Mouse (Mus musculus): ENCODE measurements at regions not wholly inside any gene's neighbourhood (a gene's known extent, or its start where the extent isn't known, plus 50 kb on each side); places are given as distances from the start of the nearest gene placed in this dataset.

DNA sequence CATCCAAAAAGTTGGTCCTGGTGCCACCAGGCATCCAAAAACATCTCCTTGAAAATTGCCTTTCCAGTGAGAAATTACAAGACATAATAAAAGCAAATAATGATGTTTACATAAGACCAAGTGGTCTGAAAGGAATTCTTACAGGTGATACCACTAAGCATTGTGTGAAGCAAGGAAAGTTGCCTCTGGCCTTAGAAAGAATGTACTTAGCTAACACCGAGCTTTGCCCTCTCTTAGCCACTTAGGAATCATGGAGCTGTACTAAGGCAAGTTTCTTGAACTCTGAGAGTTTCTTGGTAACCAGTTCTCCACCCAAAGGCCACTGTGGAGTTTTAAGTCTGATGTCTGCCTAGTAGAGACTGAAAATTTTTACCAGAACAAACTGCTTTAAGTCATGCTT is 359.4 kb upstream of the Cdh11 start:
- DNase-seq (ENCODE audit: low read depth, low spot score): no peak

DNA sequence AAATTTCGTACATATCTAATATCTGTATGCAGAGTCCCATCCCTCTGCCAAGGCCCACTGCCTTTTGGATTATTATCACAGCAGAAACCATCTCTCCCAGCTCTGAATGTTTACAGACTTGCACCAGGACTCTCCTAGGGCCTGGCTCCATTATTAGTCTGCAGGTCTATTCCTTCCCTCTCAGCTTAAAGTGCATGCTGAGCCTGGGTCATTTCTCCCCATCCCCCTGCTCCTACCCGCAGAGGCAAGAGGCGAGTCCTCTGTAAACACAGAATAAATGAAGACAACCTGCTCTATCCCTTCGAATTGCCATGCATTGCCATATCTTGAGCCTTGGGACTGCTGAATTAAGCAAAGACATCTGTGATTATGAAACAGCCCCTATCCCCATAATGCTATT is 362.6 kb upstream of the Cdh11 start:
- no peak for DNase-seq (ENCODE audit: low read depth, low spot score)

DNA sequence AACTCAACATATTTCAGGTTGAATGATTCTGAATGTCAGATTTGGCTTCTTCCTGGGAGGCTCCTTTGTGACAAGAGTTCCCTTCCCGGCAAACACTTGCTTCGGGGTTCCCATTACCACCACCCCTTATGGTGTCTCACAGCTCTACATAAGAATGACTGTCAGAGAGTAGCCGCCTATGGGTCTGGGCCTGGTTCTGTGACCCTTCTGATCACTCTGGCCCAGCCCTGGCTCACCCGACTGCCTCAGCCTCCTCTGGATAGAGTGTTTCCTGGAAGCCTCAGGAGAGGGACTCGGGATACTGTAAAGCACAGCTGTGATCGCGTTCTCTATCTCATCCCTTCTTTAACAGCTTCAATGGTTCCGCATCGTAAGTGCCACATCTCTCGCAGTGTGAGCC is 363.0 kb upstream of the Cdh11 start:
- DNase-seq (ENCODE audit: low read depth, low spot score): no peak

DNA sequence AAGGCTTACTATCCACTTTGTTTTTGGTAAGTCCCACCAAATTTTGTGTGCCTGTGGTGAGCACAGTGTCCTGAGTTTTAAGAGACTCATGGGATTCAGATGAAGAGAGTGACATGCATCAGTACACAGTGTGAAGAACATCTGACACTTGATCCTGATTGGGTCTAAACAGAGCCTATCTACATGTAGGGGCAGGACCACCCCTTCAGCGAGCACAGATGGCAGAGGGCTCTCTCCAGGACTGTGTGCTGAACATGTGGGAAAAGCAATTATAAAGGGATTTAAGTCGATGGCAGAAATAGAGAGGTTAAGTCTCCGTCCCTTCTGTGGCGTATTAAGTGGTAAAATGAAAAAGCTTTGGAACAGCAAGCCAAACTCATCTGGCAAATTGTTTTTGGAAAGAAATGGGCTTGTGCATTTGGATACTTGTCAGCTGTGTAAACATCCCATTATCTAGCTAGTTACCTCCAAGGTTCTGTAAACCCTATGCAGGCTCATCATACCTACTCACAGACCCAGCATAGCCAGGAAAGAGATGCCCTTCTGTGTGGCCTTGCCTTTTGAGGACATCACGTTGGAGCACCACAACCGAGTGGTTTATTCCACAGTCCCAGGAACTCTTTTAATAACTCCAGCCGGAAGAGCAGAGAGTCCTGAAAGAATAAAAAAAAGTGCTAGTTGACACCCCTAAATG is 381.3 kb upstream of the Cdh11 start:
- no peak for DNase-seq (ENCODE audit: low read depth, low spot score)

DNA sequence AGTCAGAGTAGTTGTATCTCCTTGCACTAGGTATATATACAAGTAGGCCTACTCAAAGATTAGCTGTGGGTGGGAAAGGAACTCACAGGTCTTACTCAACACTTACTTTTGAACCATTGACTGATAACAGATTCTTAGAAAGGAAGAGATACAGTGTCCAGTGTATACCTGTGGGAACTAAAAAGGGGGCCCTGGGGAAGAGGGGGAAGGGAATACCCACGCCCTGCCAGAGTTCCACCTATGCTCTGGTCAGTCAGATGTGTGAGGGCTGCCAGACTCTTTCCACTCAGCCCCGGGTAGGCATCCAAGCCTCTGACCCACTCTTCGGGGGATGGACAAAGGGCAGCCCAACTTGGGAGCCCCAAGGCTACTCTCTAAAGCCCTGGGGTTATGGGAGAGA is 387.9 kb upstream of the Cdh11 start:
- no peak for DNase-seq (ENCODE audit: low read depth, low spot score)

DNA sequence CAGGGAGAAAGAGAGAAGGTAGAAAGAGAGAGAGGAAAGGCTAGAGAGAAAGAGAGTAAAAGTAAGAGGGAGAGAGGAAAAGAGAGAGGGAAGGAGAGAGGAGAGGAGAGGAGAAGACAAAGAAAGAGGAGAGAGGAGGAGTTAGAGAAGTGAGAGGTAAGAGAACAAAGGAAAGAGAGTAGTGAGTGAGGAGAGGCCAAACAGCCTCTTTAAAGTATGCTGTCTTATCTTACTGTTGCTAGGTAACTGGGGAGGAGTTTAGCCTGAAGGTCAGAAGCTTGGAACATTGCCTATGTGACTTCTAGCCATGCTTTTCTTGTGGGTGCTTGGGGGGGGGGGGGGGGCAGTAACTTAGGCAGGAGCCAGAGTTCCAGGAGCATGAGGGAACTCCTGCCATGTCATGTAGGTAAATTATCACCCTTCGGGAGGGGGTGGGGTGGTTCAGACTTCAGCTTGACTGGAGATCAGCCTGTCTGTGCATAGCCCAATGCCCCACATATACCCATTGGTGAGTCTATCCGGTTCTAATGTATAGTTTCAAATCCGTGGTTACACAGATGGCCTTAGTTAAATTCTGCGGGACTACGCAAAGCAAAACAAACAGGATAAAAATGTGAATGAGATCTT is 388.5 kb upstream of the Cdh11 start:
- no peak for DNase-seq (ENCODE audit: low read depth, low spot score)

DNA sequence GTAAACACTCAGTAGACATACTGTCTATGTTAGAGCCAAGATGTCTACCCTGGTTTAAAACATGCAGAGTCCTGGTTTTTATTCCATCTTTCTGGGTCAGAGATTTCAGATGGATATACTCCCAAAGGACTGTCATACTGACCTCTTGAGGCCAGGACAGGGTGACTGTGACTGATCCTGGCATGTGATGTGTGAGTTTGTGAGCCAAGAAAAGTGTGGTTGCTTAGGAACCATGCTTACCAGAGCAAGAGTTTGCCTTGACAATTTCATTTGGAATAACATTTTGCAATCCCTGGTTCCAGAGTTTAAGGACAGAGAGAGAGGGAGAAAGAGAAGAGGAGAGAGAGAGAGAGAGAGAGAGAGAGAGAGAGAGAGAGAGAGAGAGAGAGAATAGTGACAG is 395.2 kb upstream of the Cdh11 start:
- DNase-seq (ENCODE audit: low read depth, low spot score): no peak

DNA sequence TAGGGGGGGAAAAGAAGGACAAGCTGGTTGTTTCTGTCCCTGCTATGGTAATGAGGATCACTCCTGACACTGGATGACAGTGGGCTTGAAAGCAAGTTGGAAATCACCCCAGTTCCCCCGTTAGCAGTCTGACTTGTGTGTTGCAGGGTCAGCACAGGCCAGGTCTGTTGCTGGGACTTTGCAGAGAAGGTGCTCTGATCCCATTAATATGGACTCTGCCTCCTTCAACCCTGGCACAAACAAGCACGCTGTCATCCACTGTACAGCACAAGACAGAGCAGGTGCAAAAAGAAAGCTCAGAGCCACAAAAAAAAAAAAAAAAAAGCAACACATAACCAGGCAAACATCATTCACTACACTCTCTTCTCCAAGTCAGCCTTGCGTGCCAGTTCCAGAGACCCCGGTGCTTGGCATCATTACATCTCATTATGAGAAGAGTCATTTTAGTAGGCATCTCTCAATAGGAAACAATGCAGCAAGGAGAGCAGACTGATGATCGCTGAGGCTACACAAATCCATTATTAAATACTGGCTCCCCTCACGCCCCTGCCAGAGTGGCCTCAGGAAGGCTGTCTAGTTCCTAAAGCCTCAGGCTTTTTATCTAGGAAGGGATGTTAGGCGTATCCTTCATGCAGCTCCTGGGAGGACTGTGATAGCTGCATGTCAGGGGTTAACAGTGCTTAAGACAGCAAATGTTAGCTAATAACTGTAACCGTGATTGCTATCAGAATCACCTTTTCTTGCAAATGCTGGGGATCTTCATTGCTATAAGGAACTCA is 403.5 kb upstream of the Cdh11 start:
- no peak for DNase-seq (ENCODE audit: low read depth, low spot score)

DNA sequence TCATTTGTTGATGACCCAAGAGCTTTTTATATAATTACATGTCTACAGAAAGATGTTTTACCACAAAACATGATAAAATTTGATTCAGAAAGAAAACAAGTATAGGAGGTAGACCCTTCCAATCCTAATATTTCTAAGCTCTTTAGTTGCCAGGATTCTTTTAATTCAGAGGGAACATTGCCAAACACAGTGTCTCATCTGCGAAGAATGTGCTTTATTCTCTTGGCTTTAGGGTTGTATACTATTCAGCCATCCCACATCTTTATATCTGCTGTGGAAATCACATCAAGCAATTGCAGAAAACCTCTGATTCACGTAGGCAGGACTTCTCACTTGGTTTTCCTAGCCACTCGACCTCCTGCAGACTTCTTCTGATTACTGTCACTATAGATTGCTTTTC is 412.8 kb upstream of the Cdh11 start:
- no peak for DNase-seq (ENCODE audit: low read depth, low spot score)

DNA sequence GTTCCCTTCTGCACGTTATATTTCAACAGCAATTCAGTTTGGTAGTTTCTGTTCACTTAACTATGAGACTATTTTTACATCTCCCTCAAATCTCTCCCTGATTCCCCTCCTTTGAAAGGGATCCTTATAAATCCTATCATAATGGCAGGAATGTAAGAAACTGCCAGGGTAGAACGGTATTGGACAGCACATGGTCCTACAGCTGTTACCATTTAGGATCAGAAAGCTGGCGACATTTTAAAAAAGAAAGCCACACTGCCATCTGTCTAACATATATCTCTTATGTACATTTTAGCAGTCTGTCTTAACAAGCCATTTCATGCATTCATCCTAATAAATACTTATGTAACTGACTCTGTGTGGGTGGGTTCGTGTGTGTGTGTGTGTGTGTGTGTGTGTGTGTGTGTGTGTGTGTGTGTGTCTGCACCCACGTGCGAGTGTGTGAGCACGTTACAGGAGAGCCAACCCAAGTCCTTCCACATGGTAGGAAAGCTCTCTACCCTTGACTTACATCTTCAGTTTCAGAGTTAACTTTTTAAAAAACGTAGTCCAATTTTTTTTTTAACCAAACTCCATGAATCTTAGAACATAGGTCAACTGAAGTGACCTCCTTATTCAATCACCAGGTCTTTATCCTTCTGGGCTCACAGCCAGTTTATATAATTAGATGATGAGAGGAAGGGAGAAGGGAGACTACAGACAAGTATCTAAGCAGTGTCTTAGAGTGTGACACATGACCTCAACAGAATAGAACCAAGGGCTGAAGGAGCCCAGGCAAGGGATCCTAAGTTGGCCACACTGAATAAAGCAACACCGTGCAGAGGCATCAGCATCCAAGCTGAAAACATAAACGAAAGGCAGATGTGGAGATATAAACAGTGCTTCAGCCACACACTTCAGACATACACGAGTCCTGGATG is 414.5 kb upstream of the Cdh11 start:
- no peak for DNase-seq (ENCODE audit: low read depth, low spot score)

DNA sequence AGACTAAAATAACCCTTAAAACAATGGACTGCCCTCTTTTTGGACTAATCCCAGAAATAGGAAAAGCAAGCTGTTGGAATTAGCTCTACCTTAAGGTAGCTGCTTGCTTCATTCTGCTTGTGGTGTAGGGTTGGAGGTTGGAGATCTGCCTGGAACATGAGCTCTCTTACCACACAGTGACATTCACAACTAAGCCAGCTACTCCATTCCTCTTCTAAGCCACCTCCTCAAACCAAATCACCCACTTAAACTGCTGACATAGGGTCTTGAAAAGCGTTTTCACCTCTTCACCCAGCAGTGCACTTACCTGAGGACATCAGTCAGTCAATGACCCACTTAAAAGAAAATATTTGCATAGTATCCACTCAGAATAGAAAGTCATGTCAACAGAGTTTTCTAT is 418.3 kb upstream of the Cdh11 start:
- DNase-seq (ENCODE audit: low read depth, low spot score): no peak

DNA sequence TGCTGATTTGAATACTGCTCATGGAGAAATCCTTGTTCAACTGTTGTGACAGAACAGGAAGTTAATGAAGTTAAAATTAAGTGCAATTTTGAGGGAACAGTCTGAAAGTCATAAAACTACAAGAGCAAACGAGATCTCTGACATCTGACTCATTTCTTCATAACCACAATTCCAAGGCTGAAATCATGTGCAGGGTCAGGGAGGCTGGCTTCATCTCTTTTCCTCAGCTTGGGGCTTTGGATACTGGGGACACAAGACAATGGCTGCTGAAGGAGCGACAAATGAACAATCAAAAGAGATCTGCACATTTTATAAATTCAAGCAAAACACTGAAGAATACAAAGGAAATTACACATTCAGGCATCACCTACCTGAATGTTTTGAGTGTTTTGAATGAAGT is 429.2 kb upstream of the Cdh11 start:
- no peak for DNase-seq (ENCODE audit: low read depth, low spot score)

DNA sequence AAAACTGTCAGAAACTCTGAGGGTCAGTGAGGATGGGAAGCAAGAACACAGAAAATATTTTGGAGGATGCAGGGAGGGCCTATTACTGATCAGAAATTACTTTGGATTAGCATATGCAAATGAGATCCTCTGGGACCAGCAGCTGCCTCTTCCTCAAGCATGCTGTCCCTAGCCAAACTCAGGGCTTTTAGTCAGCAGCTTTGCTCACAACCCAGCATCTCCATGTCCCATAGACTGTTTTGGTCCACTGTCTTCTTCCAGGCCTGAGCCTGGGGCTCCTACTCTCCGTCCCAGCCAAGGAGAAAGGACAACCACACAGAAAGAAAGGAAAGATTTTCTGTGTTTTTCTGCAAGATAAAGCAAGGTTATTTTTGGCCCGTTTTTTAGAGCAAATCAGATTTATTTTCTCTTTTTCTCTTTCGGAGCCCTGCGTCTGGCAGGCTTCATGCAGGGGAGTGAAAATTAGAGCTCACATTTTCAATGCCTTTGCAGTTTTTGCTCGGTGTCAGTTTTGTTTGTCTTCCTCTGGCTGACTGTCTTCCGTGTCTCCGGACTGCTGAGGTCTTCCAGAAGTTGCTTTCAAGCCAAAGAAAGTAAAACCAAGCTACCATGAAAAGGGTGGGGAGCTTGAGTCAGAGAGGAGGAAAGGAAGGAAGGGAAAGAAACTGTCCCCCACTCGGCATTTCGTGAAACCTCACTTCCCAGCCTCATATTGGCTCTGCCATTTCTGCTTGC is 445.5 kb upstream of the Cdh11 start:
- no peak for DNase-seq (ENCODE audit: low read depth, low spot score)

DNA sequence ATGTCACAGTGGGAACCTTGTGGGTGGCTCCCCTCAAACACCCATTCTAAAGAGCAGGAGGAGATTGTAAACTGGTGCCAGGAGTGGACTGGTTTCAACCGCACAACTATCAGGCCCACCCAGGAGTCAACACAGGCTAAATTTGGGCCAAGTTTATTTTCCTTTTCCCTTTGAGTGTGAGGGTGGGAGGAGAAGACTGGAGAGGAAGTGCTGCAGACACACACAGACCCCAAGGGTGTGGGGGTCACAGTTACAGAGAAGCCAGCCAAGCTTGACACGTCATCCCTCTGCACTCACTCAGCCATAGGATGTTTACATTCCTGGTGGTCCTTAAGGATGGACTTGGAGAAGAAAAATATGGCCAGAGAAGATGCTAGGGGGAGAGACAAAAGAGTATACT is 448.9 kb upstream of the Cdh11 start:
- DNase-seq (ENCODE audit: low read depth, low spot score): no peak

DNA sequence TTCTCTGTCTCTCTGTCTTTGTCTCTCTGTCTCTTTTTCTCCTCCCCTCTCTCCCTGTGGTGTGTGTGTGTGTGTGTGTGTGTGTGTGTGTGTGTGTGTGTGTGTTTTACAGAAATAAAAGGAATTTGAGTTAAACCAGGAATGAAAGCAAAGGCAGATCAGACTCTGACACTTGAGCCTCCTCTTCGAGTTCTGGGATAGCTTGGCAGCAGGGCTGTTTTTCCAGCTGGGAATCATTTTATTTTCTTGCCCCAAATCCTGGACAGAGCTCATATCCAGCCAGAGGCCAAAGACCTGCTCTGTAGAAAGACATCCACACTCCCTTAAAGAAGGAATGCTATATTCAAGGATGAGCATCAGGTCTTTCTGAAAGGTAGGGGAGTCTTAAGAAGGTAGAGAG is 450.2 kb upstream of the Cdh11 start:
- no peak for DNase-seq (ENCODE audit: low read depth, low spot score)

DNA sequence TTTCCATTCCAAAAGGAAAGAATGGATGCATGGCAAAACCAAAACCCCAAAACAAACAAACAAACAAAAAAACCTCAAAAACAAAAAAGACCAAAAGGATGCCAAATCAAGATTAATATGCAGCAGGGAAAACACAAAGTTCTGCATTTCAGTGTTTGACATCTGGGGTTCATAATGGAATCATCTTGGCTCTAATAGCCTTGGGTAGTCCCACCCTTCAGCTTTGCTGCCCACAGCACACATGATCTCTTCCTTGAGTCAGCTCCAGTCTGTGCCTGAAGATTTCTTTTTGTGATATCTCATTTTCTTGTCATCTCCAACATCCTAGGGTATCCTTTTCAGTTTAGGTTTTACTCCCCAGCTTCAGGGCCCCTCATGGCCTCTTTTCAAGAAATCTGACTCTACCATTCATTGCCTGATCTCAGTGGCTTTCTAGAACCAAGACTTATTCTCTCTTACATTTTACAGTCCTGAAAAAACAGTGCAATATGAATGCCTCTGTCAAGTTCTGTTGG is 453.1 kb upstream of the Cdh11 start:
- DNase-seq (ENCODE audit: low read depth, low spot score): no peak

DNA sequence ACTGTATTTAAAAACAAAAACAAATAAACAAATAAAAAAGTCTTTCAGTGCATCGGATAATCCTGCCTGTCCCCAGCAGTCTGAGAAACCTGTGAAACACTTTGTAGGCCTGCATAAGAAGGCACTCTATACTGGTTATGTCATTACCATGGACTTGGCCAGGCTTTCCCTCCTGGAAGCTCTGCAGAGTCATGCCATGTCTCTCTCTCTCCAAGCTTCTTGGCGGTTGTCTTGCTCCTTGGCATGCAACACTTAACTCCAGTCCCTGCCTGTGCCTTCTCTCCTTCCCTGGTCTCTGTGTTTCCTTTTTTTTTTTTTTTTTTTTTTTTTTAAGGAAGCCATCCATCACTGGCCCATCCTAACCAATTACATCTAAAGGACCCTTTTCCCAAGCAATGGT is 458.7 kb upstream of the Cdh11 start:
- no peak for DNase-seq (ENCODE audit: low read depth, low spot score)

DNA sequence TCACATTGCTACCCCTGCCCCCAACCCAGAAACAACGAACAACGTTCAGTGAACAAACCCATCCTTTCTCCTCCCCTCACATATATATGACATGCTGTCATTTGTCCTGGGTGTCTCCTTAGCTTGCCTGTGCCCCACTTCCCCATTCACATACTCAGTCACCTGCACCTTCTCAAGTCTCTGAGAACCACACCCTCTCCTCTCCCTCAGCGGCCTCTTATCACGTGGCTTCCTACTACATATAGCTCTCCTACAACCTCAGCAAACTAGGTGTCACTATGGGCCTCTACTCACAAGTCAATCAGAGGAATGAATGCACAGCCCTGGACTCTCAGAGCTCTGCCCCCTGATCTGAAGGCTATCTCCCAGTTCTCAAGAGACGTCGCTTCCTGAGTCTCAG is 459.2 kb upstream of the Cdh11 start:
- DNase-seq (ENCODE audit: low read depth, low spot score): no peak

DNA sequence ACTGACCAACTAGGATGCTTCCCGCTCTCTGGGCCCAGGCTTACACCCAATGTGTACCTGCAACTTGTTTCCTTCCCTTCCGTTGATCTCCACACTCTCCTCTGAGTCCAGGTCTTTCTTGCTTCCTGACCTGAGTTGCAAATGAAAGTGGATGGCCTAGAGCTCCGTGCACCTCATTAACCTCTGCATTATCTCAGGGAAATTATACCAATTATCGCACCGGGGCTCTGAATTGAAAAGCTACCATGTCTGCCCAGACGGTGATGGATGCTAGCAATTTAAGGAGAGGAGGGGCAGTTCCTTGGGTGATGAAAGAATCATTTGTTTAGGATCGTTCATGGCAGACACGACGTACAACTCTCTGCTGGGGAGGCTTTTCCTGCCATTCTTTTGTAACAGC is 460.4 kb upstream of the Cdh11 start:
- DNase-seq (ENCODE audit: low read depth, low spot score): no peak

DNA sequence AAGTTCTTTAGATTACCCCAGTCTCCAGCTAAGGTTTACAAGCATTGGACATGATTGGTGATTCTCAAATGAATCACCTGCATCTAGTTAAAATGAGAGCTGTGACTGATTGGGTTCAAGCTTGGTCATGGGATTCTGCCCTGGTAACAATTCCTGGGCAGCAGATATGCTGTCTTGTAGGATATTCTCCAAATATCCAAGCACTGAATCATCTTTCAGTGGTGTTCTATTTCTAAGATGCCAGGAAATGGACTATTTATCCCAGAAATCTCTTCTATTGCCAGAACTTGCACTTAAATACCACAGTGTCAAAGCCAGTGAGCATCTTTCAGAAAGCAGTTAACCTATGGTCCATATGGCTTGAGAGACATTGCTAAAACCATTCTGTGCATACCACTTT is 475.8 kb upstream of the Cdh11 start:
- no peak for DNase-seq (ENCODE audit: low read depth, low spot score)

DNA sequence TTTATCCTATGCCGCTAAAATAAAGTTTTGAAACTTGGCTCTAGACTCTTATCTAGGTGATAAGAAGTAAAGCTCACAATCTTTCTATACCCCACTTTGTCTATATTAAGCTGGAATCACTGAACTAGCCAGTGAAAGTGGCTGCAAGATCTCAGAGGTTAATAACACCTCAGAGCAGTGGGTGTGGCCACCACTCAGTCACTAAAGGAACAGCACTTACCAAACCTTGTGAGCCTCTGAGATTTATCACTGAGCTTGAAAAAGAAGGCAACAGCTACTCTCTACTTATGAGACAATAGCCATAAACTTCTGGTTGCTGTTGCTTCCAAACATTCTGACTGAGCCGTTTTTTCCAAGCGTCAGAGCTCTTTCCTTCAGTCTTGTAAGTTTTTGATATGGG is 484.6 kb upstream of the Cdh11 start:
- DNase-seq (ENCODE audit: low read depth, low spot score): no peak
